Mouse (Mus musculus) lung, postnatal 14 days (tissue): ENCODE results near the gene Pde4dip.
A peak's percentile ranks its signal among the peaks of the same experiment; 100 is the strongest.

Experiments used
- DNase-seq: peaks from one replicate; pipeline ENCODE4 v3.0.0; 2021

The Pde4dip gene

GRCm38 (mm10) chr3:97898381-97898780 is 9.9 kb upstream of the Pde4dip start:
- DNase-seq, result no peak

DNA sequence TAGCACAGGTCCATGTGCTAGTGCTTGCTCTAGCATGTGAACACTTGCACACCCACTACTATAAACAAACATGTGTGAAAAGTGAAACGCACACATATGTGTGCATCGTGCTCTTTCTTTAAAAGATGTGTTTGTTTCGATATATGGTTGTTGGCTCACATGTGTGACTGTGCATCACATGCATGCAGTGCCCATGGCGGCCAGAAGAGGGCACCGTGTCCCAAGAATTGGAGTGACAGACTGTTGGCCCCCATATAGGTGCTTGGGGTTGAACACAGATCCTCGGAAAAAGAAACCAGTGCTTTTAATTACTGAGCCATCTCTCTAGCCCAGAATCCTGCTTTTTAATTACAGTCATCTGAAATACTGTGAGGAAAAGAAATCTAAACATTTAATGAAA is 6.2 kb upstream of the Pde4dip start:
- DNase-seq, result peak; percentile 30

- DNase-seq, result no peak
These were observed 1.7 kb upstream of the Pde4dip start for GRCm38 (mm10) chr3:97890205-97890604.

- DNase-seq, result no peak
These were observed 731 bp downstream of the Pde4dip start for GRCm38 (mm10) chr3:97887785-97888167.

DNA sequence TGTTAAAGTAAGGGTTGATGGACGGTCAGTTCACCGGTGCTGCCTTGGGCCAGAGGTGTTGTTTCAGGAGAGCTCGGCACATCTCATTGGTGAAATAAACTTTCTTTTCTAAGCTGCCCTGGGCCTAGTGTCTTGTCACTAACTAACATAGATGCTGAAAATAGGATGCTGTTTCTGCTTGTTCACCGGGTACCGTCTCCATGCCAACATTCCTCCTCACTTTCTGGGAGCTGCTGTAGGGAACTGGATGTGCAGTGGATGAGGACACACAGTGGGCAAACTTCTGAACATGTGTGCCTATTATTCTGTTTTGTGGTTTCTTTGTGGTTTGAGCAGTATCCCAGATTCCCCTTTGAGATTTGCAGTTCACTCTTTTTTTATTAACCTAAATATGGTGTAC is 6.9 kb downstream of the Pde4dip start:
- DNase-seq, result no peak

DNA sequence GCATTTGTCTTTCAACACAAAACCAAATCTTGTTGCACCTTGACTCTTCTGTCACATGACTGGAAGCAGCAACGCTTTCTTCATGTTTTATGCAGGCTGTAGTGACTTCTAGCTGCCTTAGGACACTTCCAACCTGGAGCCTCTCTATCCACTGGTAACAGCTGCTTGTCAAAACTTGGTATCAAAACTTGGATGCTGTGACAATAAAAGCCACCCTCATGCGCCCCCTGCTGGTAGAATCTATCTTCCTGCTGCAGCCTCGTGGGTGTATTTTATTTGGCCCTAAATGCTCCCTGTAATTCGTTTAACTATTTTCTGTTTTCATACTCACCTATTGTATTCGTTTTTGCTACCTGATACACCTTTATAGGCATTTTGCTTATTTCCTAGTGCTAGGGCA is 9.3 kb downstream of the Pde4dip start:
- peak; percentile 88 for DNase-seq

DNA sequence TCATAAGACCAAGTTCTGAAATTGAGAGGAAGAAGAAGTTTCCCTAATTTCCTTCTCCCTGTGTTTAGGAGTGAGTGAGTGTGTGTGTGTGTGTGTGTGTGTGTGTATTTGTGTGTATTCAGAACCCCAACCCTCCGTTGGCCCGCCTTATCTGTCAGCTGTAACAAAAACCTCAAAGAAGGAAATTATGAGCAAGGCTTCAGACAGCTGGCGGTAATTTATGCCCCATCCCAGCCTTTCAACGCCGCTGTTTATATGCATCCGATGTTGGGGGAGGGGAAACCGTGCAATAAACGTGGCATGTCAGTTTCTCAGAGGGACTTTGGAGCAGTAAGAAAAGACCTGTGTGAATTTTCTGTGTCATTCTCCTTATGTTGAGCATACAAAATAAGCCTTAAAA is 12.2 kb downstream of the Pde4dip start:
- no peak for DNase-seq

DNA sequence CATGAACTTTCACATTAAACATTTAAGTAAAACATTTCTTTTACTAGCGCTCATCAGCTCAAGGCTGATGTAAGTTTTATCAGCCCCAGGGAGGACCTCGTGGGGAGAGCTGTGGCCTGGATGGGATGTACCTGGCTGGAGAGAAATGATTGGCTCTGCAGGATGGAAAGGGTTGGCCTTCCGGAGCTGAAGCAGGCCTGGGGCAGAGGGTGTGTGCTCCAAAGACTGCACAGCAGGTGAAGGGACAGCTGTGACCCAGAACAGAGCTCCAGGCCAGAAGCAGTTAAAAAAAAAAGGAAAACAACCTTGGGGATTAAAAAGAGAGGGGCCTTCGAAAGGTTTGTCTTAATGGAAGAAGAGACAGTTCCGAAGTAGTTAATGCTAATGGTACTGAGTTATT is 13.7 kb downstream of the Pde4dip start:
- DNase-seq, result no peak

- no peak for DNase-seq
These were observed 18.8 kb downstream of the Pde4dip start for GRCm38 (mm10) chr3:97869730-97870129.

GRCm38 (mm10) chr3:97868733-97869132 is 19.8 kb downstream of the Pde4dip start:
- DNase-seq, result no peak

- peak; percentile 53 for DNase-seq
These were observed 20.4 kb downstream of the Pde4dip start for GRCm38 (mm10) chr3:97868024-97868689.

GRCm38 (mm10) chr3:97867221-97868023 is 21.1 kb downstream of the Pde4dip start:
- no peak for DNase-seq

GRCm38 (mm10) chr3:97866696-97867095 is 21.8 kb downstream of the Pde4dip start:
- no peak for DNase-seq

- no peak for DNase-seq
These were observed 27.6 kb downstream of the Pde4dip start for GRCm38 (mm10) chr3:97860820-97861451.

- DNase-seq, result no peak
These were observed 29.1 kb downstream of the Pde4dip start for GRCm38 (mm10) chr3:97859400-97859799.

DNA sequence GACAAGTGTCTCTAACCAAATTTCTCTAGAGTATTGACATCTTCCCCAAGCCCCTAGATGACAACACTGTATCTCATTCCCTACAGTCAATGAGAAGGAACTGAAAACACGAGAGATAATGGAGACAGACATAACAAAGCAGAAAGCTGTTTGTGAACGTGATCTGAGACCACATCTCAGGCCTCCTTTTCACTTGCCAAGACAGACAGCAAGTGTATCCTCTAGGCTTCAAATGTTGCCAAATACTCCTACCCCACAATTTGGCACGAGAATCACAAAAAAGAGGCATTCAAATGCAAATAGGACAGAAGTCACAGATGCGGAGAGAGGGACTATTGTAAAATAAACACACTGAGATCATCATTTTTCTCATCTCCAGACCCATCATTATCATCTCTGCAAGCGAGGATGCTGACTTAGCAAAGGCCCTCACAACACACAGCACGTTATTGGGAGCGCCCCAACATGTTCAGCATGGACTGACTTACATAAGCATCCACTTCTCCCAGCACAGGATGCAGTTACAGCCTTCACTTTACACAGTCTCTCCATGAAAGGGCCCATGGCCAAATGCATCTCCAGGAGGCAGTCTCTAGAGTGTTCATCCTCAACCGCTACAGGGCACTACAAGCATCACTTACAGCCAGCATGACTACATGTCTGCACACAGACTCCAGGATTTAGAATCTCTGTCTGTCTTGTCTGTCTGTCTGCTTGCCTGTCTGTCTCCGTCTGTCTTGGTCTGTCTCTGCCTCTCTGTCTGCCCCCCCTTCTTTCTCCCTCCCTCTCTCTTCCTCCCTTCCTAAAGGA is 33.7 kb downstream of the Pde4dip start:
- DNase-seq, result no peak

DNA sequence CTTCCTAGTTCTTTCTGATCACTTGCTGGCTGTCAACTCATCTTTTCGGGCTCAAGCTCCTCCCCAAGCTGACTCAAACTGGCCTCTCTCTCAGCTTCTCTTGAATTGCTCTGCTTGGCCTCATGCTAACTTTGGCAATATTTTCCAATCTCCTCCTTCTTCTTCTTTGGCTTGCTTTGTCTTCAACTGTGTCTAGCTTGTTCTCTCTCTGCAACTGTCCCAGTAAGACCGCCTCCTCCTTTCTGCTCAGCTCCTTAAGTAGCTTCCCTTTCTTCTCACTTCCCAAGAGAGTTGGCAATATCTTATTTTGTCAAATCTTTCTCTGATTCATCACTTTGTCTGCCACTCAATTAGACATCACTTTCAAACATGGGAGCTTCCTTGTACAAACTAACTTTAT is 36.7 kb downstream of the Pde4dip start:
- no peak for DNase-seq

- DNase-seq, result no peak
These were observed 40.9 kb downstream of the Pde4dip start for GRCm38 (mm10) chr3:97847626-97848025.

DNA sequence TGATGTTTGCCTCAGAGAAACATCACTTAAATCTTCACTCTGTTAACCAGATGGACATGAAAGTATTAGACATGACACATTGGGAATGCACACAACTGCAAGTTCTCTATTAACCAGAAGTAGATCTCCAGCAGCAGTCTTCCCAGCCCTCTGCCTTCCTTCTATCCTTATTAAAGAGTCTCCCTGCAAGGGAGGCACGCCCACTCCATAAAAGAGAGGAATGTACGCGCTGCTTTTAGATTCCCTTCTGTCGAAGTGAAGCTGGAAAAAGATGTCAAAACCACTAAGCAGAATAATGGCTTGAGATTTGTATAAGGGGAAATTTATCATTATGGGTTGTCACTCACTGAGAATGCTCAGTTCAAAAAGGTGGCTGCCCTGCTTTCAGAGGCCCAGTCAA is 42.1 kb downstream of the Pde4dip start:
- DNase-seq, result no peak

DNA sequence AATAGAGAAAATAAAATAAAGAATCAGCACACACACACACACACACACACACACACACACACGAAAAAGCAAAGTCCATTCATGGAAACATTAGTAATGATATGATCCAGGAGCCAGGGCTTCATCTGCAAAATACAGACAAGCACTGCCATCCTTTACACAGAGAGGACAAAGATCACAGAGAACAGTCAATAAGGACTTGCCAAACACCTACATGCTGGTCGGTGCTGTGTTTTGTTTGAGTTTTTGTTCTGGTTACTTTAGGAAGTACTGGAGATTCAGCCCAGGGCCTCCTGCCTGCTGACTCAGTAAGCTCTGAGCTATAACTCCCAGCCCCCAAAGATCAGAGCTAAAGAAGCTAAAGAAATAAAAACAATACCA is 43.7 kb downstream of the Pde4dip start:
- no peak for DNase-seq

GRCm38 (mm10) chr3:97844163-97844820 is 44.2 kb downstream of the Pde4dip start:
- DNase-seq, result no peak

DNA sequence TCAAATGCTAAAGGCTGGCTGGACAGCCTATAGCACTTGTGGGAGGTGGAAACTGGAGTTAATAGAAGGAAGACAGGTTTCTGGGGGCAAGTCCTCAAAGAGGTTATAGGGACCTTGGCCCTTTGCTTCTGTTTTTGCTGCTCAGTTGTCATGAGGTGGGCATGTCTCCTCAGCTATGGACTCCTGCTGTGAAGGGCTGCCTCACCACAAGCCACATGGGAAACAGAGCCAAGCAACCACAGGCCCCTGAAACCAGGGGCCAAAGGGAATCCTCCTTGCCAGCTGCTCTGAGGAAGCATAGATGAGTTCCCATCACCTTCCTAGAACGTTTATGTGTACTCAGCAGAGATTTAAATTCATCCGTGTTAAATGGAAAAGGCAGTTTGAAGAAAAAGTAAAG is 45.9 kb downstream of the Pde4dip start:
- DNase-seq, result no peak

DNA sequence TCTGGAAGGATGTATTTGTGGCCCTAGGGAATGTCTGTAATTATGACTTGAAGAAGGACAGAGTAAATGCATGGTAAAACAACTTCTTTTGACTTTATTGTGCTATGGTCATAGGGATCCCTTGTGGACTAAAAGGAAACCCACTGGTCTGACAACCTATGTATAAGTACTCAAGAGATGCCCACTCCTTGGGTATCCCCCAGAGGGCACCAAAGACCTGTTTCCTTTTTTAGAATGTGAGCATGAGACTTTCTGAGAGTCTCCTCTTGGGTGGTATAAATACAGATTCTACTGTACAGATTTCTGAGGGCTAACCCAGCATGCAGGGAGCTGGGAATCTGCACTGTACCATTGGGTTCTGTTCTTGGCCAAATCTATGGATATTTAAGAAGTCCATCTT is 48.1 kb downstream of the Pde4dip start:
- DNase-seq, result no peak
